Mouse (Mus musculus) neural tube, embryonic 14.5 days (tissue): Measurements from ENCODE around the gene Thumpd3. TPM values are rescaled to one million over a fixed set of nuclear protein-coding genes. Genes with fewer than 3 reads are reported as not detected.
A peak's percentile ranks its signal among the peaks of the same experiment; 100 is the strongest.

ENCODE experiments used
- ATAC-seq: fragments of 200-750 bp; cut with Nextera tagmentation; 2 replicates; pipeline ENCODE4 v1.8.0; 2017; ENCODE audit warnings: low read depth, mild to moderate bottlenecking, moderate TSS enrichment, moderate library complexity
- H3K27ac ChIP-seq: fragments of 300-500 bp; sonication (generic); 2 replicates; pipeline ENCODE4 v1.5.1; 2014; ENCODE audit warnings: low read depth, mild to moderate bottlenecking, control low read depth, low read length, moderate library complexity, mixed read lengths
- H3K27me3 ChIP-seq: fragments of 300-500 bp; sonication (generic); 2 replicates; pipeline ENCODE4 v1.6.1; 2014; ENCODE audit warnings: low read length; ENCODE audit not compliant: control insufficient read depth, insufficient read depth
- H3K36me3 ChIP-seq: fragments of 300-500 bp; sonication (generic); 2 replicates; pipeline ENCODE4 v1.6.1; 2014; ENCODE audit warnings: low read length, mixed read lengths; ENCODE audit not compliant: control insufficient read depth, insufficient read depth
- H3K4me1 ChIP-seq: fragments of 300-500 bp; sonication (generic); 2 replicates; pipeline ENCODE4 v1.6.1; 2014; ENCODE audit warnings: low read length; ENCODE audit not compliant: control insufficient read depth, insufficient read depth
- H3K4me2 ChIP-seq: fragments of 300-500 bp; sonication (generic); 2 replicates; pipeline ENCODE4 v1.6.1; 2014; ENCODE audit warnings: mild to moderate bottlenecking, low read depth, low read length, control low read depth
- H3K4me3 ChIP-seq: fragments of 300-500 bp; sonication (generic); 2 replicates; pipeline ENCODE4 v1.5.1; 2014; ENCODE audit warnings: low read depth, low read length, control low read depth, mixed read lengths
- H3K9ac ChIP-seq: fragments of 300-500 bp; sonication (generic); replicated peaks from 2 replicates; pipeline ENCODE4 v1.6.1; 2014; ENCODE audit warnings: low read depth, mild to moderate bottlenecking, control low read depth, low read length, mixed read lengths
- H3K9me3 ChIP-seq: fragments of 300-500 bp; sonication (generic); 2 replicates; pipeline ENCODE4 v1.6.1; 2016; ENCODE audit warnings: low read length; ENCODE audit not compliant: control insufficient read depth
- WGBS: fragments of 180-500 bp; shearing (Covaris S2); extraction: QIAGEN DNeasy Blood & Tissue Kit; methylation state at CpG from one replicate; pipeline ENCODE4 v1.1.7; 2014; 5-methylcytosine and 5-hydroxymethylcytosine counted together
- polyA plus RNA-seq: library from polyadenylated mRNA; unstranded; fragments of >200 nt; fragmentation: Nextera tagmentation; extraction: Ambion mirVana; gene quantifications from 2 replicates; pipeline ENCODE4 v1.2.1, GENCODE M21; 2014

Gene Thumpd3
- polyA plus RNA-seq, 1 experiment from 2014 or later = 46.6 TPM

- ATAC-seq = no peak
- Histone ChIP-seq H3K27ac (no peak overlapping the region), H3K27me3 (no peaks in the 10 kb centered on the region), H3K36me3 (peaks cover 62% of the 10 kb centered on the region), H3K4me1 (no peaks in the 10 kb centered on the region), H3K9ac (no peak overlapping the region), H3K9me3 (no peaks in the 10 kb centered on the region), H3K4me3 (no peak overlapping the region), H3K4me2 (no peak overlapping the region)
- 96% methylated on average over 3 of the region's 3 CpGs for WGBS
Measured at GRCm38 (mm10) chr6:113065186-113065585, 19.2 kb downstream of the Thumpd3 start.

- no peak for ATAC-seq
- WGBS = 100% methylated on average over 1 of the region's 1 CpGs
- H3K9ac ChIP-seq = no peak overlapping the region
- H3K27me3 ChIP-seq = no peaks in the 10 kb centered on the region
- H3K9me3 ChIP-seq = no peaks in the 10 kb centered on the region
- no peak overlapping the region for H3K4me2 ChIP-seq
- peaks cover 36% of the 10 kb centered on the region for H3K36me3 ChIP-seq
- no peaks in the 10 kb centered on the region for H3K4me1 ChIP-seq
- H3K4me3 ChIP-seq = no peak overlapping the region
- H3K27ac ChIP-seq = no peak overlapping the region
Measured at GRCm38 (mm10) chr6:113069154-113069553, 23.1 kb downstream of the Thumpd3 start.

GRCm38 (mm10) chr6:113075261-113075660 lies 29.2 kb downstream of the Thumpd3 start:
- 40% methylated on average over 3 of the region's 3 CpGs for WGBS
- Histone ChIP-seq H3K9ac (no peak overlapping the region; the same call in 1 of the 2 replicates), H3K36me3 (no peaks in the 10 kb centered on the region), H3K4me3 (peak overlapping the region; percentile 91), H3K4me2 (peak overlapping the region; percentile 79), H3K27ac (no peak overlapping the region), H3K4me1 (peaks cover 26% of the 10 kb centered on the region), H3K9me3 (no peaks in the 10 kb centered on the region), H3K27me3 (no peaks in the 10 kb centered on the region)
- no peak for ATAC-seq

GRCm38 (mm10) chr6:113076012-113076685 lies 30.1 kb downstream of the Thumpd3 start:
- peak; percentile 84 for ATAC-seq
- H3K4me2 ChIP-seq = peak overlapping the region; percentile 79
- H3K36me3 ChIP-seq = no peaks in the 10 kb centered on the region
- H3K27me3 ChIP-seq = no peaks in the 10 kb centered on the region
- no peaks in the 10 kb centered on the region for H3K9me3 ChIP-seq
- 0% methylated on average over 55 of the region's 55 CpGs for WGBS
- peak overlapping the region; percentile 91 for H3K4me3 ChIP-seq
- peaks cover 28% of the 10 kb centered on the region for H3K4me1 ChIP-seq
- peak overlapping the region; percentile 96 for H3K9ac ChIP-seq
- H3K27ac ChIP-seq = peak overlapping the region; percentile 99

GRCm38 (mm10) chr6:113076686-113077516 lies 30.9 kb downstream of the Thumpd3 start, which contains the start of gene Setd5:
TSS of gene Setd5 (plus strand) at chr6:113077365.
- 0% methylated on average over 60 of the region's 91 CpGs for WGBS
- Histone ChIP-seq H3K9ac (peak within 1 kb of the TSS; percentile 96), H3K4me2 (peak within 1 kb of the TSS; percentile 98), H3K27ac (peak within 1 kb of the TSS; percentile 99), H3K4me1 (peaks cover 33% of the 10 kb centered on the region), H3K27me3 (no peaks in the 10 kb centered on the region), H3K36me3 (no peaks in the 10 kb centered on the region), H3K4me3 (peak within 1 kb of the TSS; percentile 91), H3K9me3 (no peaks in the 10 kb centered on the region)
- ATAC-seq = peak; percentile 95

- Histone ChIP-seq H3K27ac (peak overlapping the region; percentile 99), H3K9me3 (no peaks in the 10 kb centered on the region), H3K4me2 (peak overlapping the region; percentile 98), H3K36me3 (no peaks in the 10 kb centered on the region), H3K9ac (peak overlapping the region; percentile 96), H3K4me3 (peak overlapping the region; percentile 91), H3K27me3 (no peaks in the 10 kb centered on the region), H3K4me1 (peaks cover 40% of the 10 kb centered on the region)
- WGBS = under 1% methylated on average over 26 of the region's 28 CpGs
- ATAC-seq = no peak; the same call in 1 of the 2 replicates
Measured at GRCm38 (mm10) chr6:113077569-113078030, 31.6 kb downstream of the Thumpd3 start.

- Histone ChIP-seq H3K4me2 (peak overlapping the region; percentile 98), H3K4me1 (peaks cover 40% of the 10 kb centered on the region), H3K9me3 (no peaks in the 10 kb centered on the region), H3K27me3 (no peaks in the 10 kb centered on the region), H3K27ac (peak overlapping the region; percentile 99), H3K36me3 (no peaks in the 10 kb centered on the region), H3K4me3 (peak overlapping the region; percentile 91), H3K9ac (peak overlapping the region; percentile 96)
- ATAC-seq = no peak
- WGBS = 0% methylated on average over 18 of the region's 18 CpGs
Measured at GRCm38 (mm10) chr6:113078031-113078721, 32.2 kb downstream of the Thumpd3 start.

- Histone ChIP-seq H3K9me3 (no peaks in the 10 kb centered on the region), H3K4me2 (peak overlapping the region; percentile 98), H3K36me3 (no peaks in the 10 kb centered on the region), H3K27me3 (no peaks in the 10 kb centered on the region), H3K4me3 (peak overlapping the region; percentile 91), H3K4me1 (peaks cover 40% of the 10 kb centered on the region), H3K27ac (no peak overlapping the region; the same call in 1 of the 2 replicates), H3K9ac (peak overlapping the region; percentile 44)
- WGBS = 0% methylated on average over 3 of the region's 3 CpGs
- ATAC-seq = no peak
Measured at GRCm38 (mm10) chr6:113079492-113079891, 33.5 kb downstream of the Thumpd3 start.
